In genomic region chr12:73350982-73351381, GRCm38 (mm10) we compare ENCODE assay signal across 14 mouse cellular contexts.
DNase-seq lines count a peak whose midpoint lies in the region; ATAC-seq lines count a peak whose summit lies in the region.
"Had no signal": no experiment of that assay in that cellular context is flagged by ENCODE, and none has a peak within 500 bp of the region (broad histone marks: within the 10 kb centered on the region; RNA-seq: fewer than 3 reads in every experiment).

No protein-coding gene starts in this region.

- H3K4me2 ChIP-seq in heart, embryonic 13.5 days: peak overlapping the region; percentile 49
- no peak overlapping the region for H3K4me2 ChIP-seq in embryonic facial prominence, embryonic 11.5 days (ENCODE audit: low read depth, low read length)
- H3K4me2 ChIP-seq in stomach, embryonic 15.5 days: peak overlapping the region; percentile 16; the same call in 1 of the 2 replicates
- H3K4me2 ChIP-seq: midbrain, embryonic 12.5 days had no signal

- H3K9ac ChIP-seq in heart, embryonic 13.5 days: peak overlapping the region; percentile 55; the same call in 1 of the 2 replicates
- H3K9ac ChIP-seq in embryonic facial prominence, embryonic 11.5 days (replicated peaks; ENCODE audit: low read length): no peak overlapping the region
- no peak overlapping the region for H3K9ac ChIP-seq in stomach, embryonic 15.5 days
- H3K9ac ChIP-seq: midbrain, embryonic 12.5 days had no signal

- WGBS in heart, embryonic 13.5 days: 29% methylated on average over 9 of the region's 9 CpGs
- WGBS in embryonic facial prominence, embryonic 11.5 days: 14% methylated on average over 9 of the region's 9 CpGs
- WGBS in stomach, embryonic 15.5 days: 35% methylated on average over 9 of the region's 9 CpGs

- no peaks in the 10 kb centered on the region for H3K9me3 ChIP-seq in heart, embryonic 13.5 days
- no peaks in the 10 kb centered on the region for H3K9me3 ChIP-seq in embryonic facial prominence, embryonic 11.5 days (replicated peaks; ENCODE audit: control insufficient read depth, low read length)
- no peaks in the 10 kb centered on the region for H3K9me3 ChIP-seq in stomach, embryonic 15.5 days
- H3K9me3 ChIP-seq: midbrain, embryonic 12.5 days had no signal

- no peak overlapping the region for H3K4me3 ChIP-seq in heart, embryonic 13.5 days
- no peak overlapping the region for H3K4me3 ChIP-seq in embryonic facial prominence, embryonic 11.5 days (ENCODE audit: low read depth, low read length)
- no peak overlapping the region for H3K4me3 ChIP-seq in stomach, embryonic 15.5 days (replicated peaks)
- H3K4me3 ChIP-seq: midbrain, embryonic 12.5 days had no signal

- H3K36me3 ChIP-seq in heart, embryonic 13.5 days: no peaks in the 10 kb centered on the region
- H3K36me3 ChIP-seq in embryonic facial prominence, embryonic 11.5 days (replicated peaks; ENCODE audit: control insufficient read depth, insufficient read depth, low read depth, low read length): no peaks in the 10 kb centered on the region
- H3K36me3 ChIP-seq in stomach, embryonic 15.5 days: no peaks in the 10 kb centered on the region

- H3K27me3 ChIP-seq in heart, embryonic 13.5 days (replicated peaks): no peaks in the 10 kb centered on the region
- H3K27me3 ChIP-seq in embryonic facial prominence, embryonic 11.5 days (ENCODE audit: control insufficient read depth, insufficient read depth, low read length): no peaks in the 10 kb centered on the region
- H3K27me3 ChIP-seq in stomach, embryonic 15.5 days (replicated peaks): no peaks in the 10 kb centered on the region
- H3K27me3 ChIP-seq: midbrain, embryonic 12.5 days had no signal

- no peak for DNase-seq in heart, adult 11 months
- peak; percentile 53 to 68 for DNase-seq in kidney, postnatal 4 days
- DNase-seq in kidney, postnatal 36 days: no peak
- DNase-seq in embryonic facial prominence, embryonic 11.5 days (ENCODE audit: low spot score): peak; percentile 49
- no peak for DNase-seq in thymus, postnatal 10 days (ENCODE audit: low spot score in 2 of 2)
- DNase-seq in thymus, postnatal 4 days: no peak
- DNase-seq: adrenal gland, postnatal 25 days; cerebellum, adult 11 months; gastrocnemius, postnatal 36 days; lung, adult 18-20 months; thymus, postnatal 25 days had no signal

- ATAC-seq in heart, embryonic 13.5 days (ENCODE audit: extremely low read depth, insufficient number of reproducible peaks, low FRiP score, low TSS enrichment): no peak
- no peak for ATAC-seq in embryonic facial prominence, embryonic 11.5 days (replicated peaks; ENCODE audit: insufficient number of reproducible peaks, low FRiP score, low TSS enrichment, low read depth)
- no peak for ATAC-seq in stomach, embryonic 15.5 days (ENCODE audit: insufficient read depth, low FRiP score, low read depth)

- peaks cover 43% of the 10 kb centered on the region for H3K4me1 ChIP-seq in heart, embryonic 13.5 days
- H3K4me1 ChIP-seq in embryonic facial prominence, embryonic 11.5 days (ENCODE audit: control insufficient read depth, insufficient read depth, low read length): peaks cover 3% of the 10 kb centered on the region
- no peaks in the 10 kb centered on the region; the same call in 1 of the 2 replicates for H3K4me1 ChIP-seq in stomach, embryonic 15.5 days

- H3K27ac ChIP-seq in heart, embryonic 13.5 days (replicated peaks): peak overlapping the region; percentile 69
- H3K27ac ChIP-seq in embryonic facial prominence, embryonic 11.5 days (replicated peaks; ENCODE audit: low read depth, low read length): no peak overlapping the region; the same call in 1 of the 2 replicates
- H3K27ac ChIP-seq in stomach, embryonic 15.5 days: no peak overlapping the region
- H3K27ac ChIP-seq: midbrain, embryonic 12.5 days had no signal

Comparison
In these comparisons a context has a peak if more than half of its experiments do, and no peak if none do; other contexts are left out.
1. DNase-seq: peak in kidney, postnatal 4 days (2 of 2) and embryonic facial prominence, embryonic 11.5 days (single experiment); none in heart, adult 11 months (single experiment), kidney, postnatal 36 days (0 of 2), thymus, postnatal 10 days (0 of 2) and thymus, postnatal 4 days (single experiment).